Mouse (Mus musculus): ENCODE results near the gene Dapl1.

DNA sequence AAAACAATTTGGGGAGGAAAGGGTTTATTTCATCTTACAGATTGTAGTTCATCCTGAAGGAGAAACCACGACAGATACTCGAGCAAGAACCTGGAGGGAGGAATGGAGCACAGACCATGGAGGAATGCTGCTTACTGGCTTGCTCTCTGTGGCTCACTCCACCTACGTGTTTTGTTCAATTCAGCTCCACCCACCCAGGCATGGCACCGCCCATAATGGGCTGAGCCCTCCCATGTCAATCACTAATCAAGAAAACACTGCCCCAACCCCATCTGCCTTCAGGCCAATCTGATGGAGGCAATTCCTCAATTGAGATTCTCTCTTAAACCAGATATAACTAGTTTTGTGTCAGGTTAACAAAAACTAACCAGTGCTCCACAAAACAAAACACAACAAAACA, 35.5 kb upstream of the Dapl1 start:
- TF ChIP-seq POLR2A (IDR thresholded peaks at IDR 0.05; ENCODE audit: insufficient read depth, low read length) (no peak), CTCF (IDR thresholded peaks at IDR 0.05; ENCODE audit: low read depth, low read length) (no peak), EP300 (IDR thresholded peaks at IDR 0.05; ENCODE audit: insufficient read depth, low read depth, low read length) (no peak)

Data from ES-Bruce4 (cell line).